In genomic region chr16:13357806-13358679, GRCm38 (mm10) we compare ENCODE assay signal across 8 mouse cellular contexts.
A peak's percentile ranks its signal among the peaks of the same experiment; 100 is the strongest.
DNase-seq lines count a peak whose midpoint lies in the region; ATAC-seq and TF ChIP-seq lines count a peak whose summit lies in the region.

No protein-coding gene starts in this region.

- no peaks in the 10 kb centered on the region for H3K36me3 ChIP-seq in hindbrain, postnatal 0 days (ENCODE audit: insufficient read depth, low read length)

- ATAC-seq in hindbrain, postnatal 0 days: peak; percentile 81
- no peak for ATAC-seq in megakaryocyte progenitor cell, adult 5-6 weeks (replicated peaks; ENCODE audit: poor library complexity)

- peak overlapping the region; percentile 70 for H3K4me3 ChIP-seq in cortical plate, adult 2 months (ENCODE audit: insufficient read depth, low read length)
- peak overlapping the region; percentile 74 for H3K4me3 ChIP-seq in gastrocnemius, adult 2 months
- peak overlapping the region; percentile 29 for H3K4me3 ChIP-seq in hindbrain, postnatal 0 days (ENCODE audit: low read length)

- WGBS in hindbrain, postnatal 0 days: 14% methylated on average over 15 of the region's 15 CpGs

- TF ChIP-seq CTCF in cortical plate, adult 2 months (IDR thresholded peaks at IDR 0.05; ENCODE audit: extremely low read depth, insufficient read depth, low read length): peak; percentile 73
- TF ChIP-seq CTCF in gastrocnemius, adult 2 months (IDR thresholded peaks at IDR 0.05): peak; percentile 86
- peak; percentile 85 for TF ChIP-seq CTCF in hindbrain, postnatal 0 days (IDR thresholded peaks at IDR 0.05; ENCODE audit: low read depth)

- no peaks in the 10 kb centered on the region for H3K9me3 ChIP-seq in hindbrain, postnatal 0 days (ENCODE audit: low read length)

- peak overlapping the region; percentile 96 for H3K27ac ChIP-seq in cortical plate, adult 2 months (ENCODE audit: insufficient read depth, low read length)
- peak overlapping the region; percentile 89 for H3K27ac ChIP-seq in gastrocnemius, adult 2 months
- peak overlapping the region; percentile 67 for H3K27ac ChIP-seq in hindbrain, postnatal 0 days

- H3K4me2 ChIP-seq in hindbrain, postnatal 0 days (ENCODE audit: low read depth, low read length): peak overlapping the region; percentile 61

- H3K4me1 ChIP-seq in cortical plate, adult 2 months (ENCODE audit: control insufficient read depth, insufficient read depth, low read length): peaks cover 3% of the 10 kb centered on the region; the same call in 1 of the 2 replicates
- peaks cover 5% of the 10 kb centered on the region; the same call in 1 of the 2 replicates for H3K4me1 ChIP-seq in hindbrain, postnatal 0 days (ENCODE audit: insufficient read depth, low read length)

- TF ChIP-seq POLR2A in cortical plate, adult 2 months (IDR thresholded peaks at IDR 0.05; ENCODE audit: extremely low read depth, insufficient read depth, low read length): peak; percentile 87

- intact Hi-C loops in gastrocnemius, adult 2 months (cut with DNase I): loop anchor here (5.0 kb wide), 1 partner anchor 81 kb away; no protein-coding TSS in a partner anchor

- H3K27me3 ChIP-seq in hindbrain, postnatal 0 days (ENCODE audit: insufficient read depth, low read length): no peaks in the 10 kb centered on the region

- H3K9ac ChIP-seq in hindbrain, postnatal 0 days (replicated peaks; ENCODE audit: low read length): peak overlapping the region; percentile 43

- peak; percentile 66 for DNase-seq in R1 (ENCODE audit: low read depth, low spot score)
- peak; percentile 77 for DNase-seq in gastrocnemius, adult 2 months
- DNase-seq in hindbrain, postnatal 0 days (ENCODE audit: low spot score): peak; percentile 84
- DNase-seq in left cerebral cortex, adult 18-20 months (ENCODE audit: low spot score in 2 of 2): peak; percentile 82 to 89
- peak; percentile 74 for DNase-seq in lung, postnatal 14 days
- DNase-seq in right cerebral cortex, postnatal 14 days: peak; percentile 81
